Mouse (Mus musculus) kidney, adult 2 months (tissue): ENCODE measurements around the gene Acsf3. TPM values are rescaled to one million over a fixed set of nuclear protein-coding genes. Genes with fewer than 3 reads are reported as not detected.

Experiments used
- DNase-seq: peaks from one replicate; pipeline ENCODE4 v3.0.0; 2021
- H3K27ac ChIP-seq: fragments of 200-500 bp; 2 replicates; pipeline ENCODE4 v1.5.1; 2012; ENCODE audit warnings: low read depth, low read length, control low read depth, inconsistent platforms; ENCODE audit not compliant: insufficient read depth
- H3K27me3 ChIP-seq: fragments of 200-500 bp; replicated peaks from 2 replicates; pipeline ENCODE4 v1.6.1; 2012; ENCODE audit warnings: mild to moderate bottlenecking, moderate library complexity, low read length, inconsistent platforms; ENCODE audit not compliant: control insufficient read depth, insufficient read depth
- H3K36me3 ChIP-seq: fragments of 200-500 bp; 2 replicates; pipeline ENCODE4 v1.6.1; 2012; ENCODE audit warnings: mild to moderate bottlenecking, moderate library complexity, low read length, inconsistent platforms; ENCODE audit not compliant: control insufficient read depth, insufficient read depth
- H3K4me1 ChIP-seq: fragments of 200-500 bp; 2 replicates; pipeline ENCODE4 v1.6.1; 2011; ENCODE audit warnings: low read length; ENCODE audit not compliant: control insufficient read depth, insufficient read depth
- H3K4me3 ChIP-seq: fragments of 200-500 bp; 2 replicates; pipeline ENCODE4 v1.5.1; 2011; ENCODE audit warnings: mild to moderate bottlenecking, low read depth, low read length, control low read depth; ENCODE audit not compliant: insufficient read depth
- CTCF ChIP-seq: fragments of 200-500 bp; conservative IDR thresholded peaks from 2 replicates; pipeline ENCODE4 v1.5.1; 2011; ENCODE audit warnings: low read depth, mild to moderate bottlenecking, control low read depth, low read length, moderate library complexity, mixed read lengths; ENCODE audit not compliant: insufficient read depth, insufficient read length
- POLR2A ChIP-seq: fragments of 200-500 bp; IDR thresholded peaks from one replicate; pipeline ENCODE4 v1.6.1; 2011; ENCODE audit warnings: low read depth, low read length, control low read depth
- WGBS: fragments of 180-500 bp; shearing (Covaris S2); methylation state at CpG from one replicate; pipeline ENCODE4 v1.1.7; 2018; 5-methylcytosine and 5-hydroxymethylcytosine counted together
- polyA plus RNA-seq: library from polyadenylated mRNA; depleted of rRNA; stranded (reverse); fragments of >200 nt; gene quantifications from 2 replicates; pipeline ENCODE4 v1.2.3, GENCODE M21; 2012; rRNA removed

Gene Acsf3
- polyA plus RNA-seq, 1 experiment: 73.9 TPM

- no peaks in the 10 kb centered on the region for H3K36me3 ChIP-seq
- H3K27me3 ChIP-seq: no peaks in the 10 kb centered on the region
- no peak overlapping the region for H3K4me3 ChIP-seq
- TF ChIP-seq POLR2A (no peak), CTCF (no peak)
- 79% methylated on average over 8 of the region's 8 CpGs for WGBS
- DNase-seq: no peak
- no peaks in the 10 kb centered on the region for H3K4me1 ChIP-seq
- H3K27ac ChIP-seq: no peak overlapping the region
These were observed 90.9 kb downstream of the Acsf3 start for GRCm38 (mm10) chr8:122866231-122866630.

Other genes with a start within 250 kb of the Acsf3 start
- 102 and 121 TPM in 2 replicates for gene Piezo1, start 224.2 kb upstream of the Acsf3 start, polyA plus RNA-seq
- gene Cdt1, start 207.5 kb upstream of the Acsf3 start, polyA plus RNA-seq: 7.1 and 8.6 TPM in 2 replicates
- gene Aprt, start 198.6 kb upstream of the Acsf3 start, polyA plus RNA-seq: 177 and 190 TPM in 2 replicates
- gene Galns, start 164.0 kb upstream of the Acsf3 start, polyA plus RNA-seq: 36.2 and 44.5 TPM in 2 replicates
- 258 and 302 TPM in 2 replicates for gene Trappc2l, start 163.8 kb upstream of the Acsf3 start, polyA plus RNA-seq
- 0.11 TPM in 2 replicates for gene Pabpn1l, start 152.7 kb upstream of the Acsf3 start, polyA plus RNA-seq
- 5.5 and 6.7 TPM in 2 replicates for gene Cbfa2t3, start 76.4 kb upstream of the Acsf3 start, polyA plus RNA-seq
- 0.11 TPM in 1 of 2 replicates, not detected in the other for gene Cdh15, start 72.5 kb downstream of the Acsf3 start, polyA plus RNA-seq